Mouse (Mus musculus): ENCODE measurements around the gene Bclaf1. TPM values are rescaled to one million over a fixed set of nuclear protein-coding genes. Genes with fewer than 3 reads are reported as not detected.

Bclaf1 gene
- total RNA-seq, 2 experiments from 2014 or later = 182 to 204 TPM

DNA sequence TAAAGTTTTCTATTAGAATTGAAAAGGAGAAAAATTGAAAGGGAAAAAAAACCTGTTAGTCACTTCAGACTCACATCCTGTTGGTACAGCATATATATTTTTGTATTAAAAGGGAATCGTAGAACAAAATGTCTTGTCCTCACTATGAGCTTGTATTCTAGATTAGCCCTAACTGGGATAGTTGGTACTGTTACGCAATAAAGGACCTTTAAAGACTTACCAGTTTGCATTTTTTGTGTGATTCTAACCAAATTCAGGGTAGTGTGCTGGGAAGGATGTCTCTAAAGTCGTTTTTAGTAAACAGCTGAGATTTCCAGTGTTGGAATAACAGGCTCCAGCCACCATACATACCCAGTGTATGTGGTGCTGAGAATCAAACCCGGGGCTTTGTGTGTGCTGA, 1.7 kb downstream of the Bclaf1 start:
- DNase-seq (ENCODE audit: low spot score in 2 of 2) = no peak

DNA sequence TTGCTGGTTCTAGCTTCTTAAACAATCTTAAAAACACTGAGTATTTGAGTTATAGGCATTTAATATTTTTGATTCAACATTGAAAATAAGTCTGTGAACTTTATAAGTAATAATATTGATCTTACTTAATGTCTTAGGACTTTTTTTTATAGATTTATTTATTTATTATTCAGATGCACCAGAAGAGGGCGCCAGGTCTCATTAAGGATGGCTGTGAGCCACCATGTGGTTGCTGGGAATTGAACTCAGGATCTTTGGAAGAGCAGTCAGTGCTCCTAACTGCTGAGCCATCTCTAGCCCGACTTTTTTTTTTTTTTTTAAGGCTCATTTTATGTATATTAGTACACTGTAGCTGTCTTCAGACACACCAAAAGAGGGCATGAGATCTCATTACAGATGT, 2.5 kb downstream of the Bclaf1 start:
- DNase-seq (ENCODE audit: low spot score in 2 of 2) = no peak

DNA sequence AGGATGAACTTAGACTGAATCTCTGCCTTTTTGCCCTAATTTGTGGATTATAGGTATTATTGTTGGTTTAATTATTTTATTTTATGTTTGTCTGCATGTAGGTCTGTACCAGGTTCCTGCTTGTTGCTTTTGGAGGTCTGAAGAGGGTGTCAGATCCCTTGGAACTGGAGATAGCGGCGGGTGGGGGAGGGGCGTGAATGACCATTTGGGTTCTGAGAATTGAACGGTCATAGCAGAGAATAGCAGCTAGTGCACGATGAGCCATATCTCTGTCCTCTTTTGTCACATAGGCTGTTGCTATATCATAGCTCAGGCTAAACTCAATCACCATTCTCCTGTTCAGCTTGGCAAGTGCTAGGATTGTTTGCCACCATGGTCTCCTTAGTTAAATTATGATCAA, 5.2 kb downstream of the Bclaf1 start:
- no peak for DNase-seq (ENCODE audit: low spot score in 2 of 2)

DNA sequence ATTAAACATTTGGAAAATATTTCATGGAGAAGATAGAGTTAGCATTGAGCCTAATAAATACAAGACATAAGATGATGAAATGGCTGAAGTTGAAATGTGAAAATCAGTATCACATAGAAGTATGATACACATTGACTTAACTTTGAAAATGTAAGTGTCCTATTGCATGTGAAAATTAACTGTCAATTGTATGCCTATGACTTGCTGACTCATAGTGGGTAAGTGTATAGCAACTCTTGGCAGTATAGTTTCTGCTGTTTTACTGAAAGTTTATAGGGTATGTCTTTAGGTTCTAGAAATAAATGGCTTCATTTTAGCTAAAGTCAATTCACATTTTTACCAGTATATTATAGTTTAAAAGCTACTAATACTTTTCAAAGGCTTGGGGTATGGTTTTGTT, 14.0 kb downstream of the Bclaf1 start:
- no peak for DNase-seq (ENCODE audit: low spot score in 2 of 2)

DNA sequence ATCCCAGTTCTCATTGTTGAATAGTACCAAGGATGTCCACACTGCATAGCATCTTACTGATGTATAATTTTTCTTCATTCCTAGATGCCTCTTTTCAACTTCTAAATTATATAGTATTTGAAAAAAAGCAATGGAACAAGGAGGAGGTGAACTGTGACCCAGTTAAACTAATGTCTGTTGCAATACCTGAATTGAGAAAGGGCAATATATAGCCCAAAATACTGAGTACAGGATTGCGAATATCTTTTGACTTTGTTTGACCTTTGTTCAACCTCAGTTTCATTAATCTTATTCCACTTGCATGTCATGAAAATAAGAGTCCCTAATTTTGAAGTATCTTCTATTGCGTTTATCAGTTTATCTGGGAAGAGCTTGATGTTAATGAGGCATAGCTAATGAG, 19.0 kb downstream of the Bclaf1 start:
- DNase-seq (ENCODE audit: low spot score in 2 of 2) = no peak

DNA sequence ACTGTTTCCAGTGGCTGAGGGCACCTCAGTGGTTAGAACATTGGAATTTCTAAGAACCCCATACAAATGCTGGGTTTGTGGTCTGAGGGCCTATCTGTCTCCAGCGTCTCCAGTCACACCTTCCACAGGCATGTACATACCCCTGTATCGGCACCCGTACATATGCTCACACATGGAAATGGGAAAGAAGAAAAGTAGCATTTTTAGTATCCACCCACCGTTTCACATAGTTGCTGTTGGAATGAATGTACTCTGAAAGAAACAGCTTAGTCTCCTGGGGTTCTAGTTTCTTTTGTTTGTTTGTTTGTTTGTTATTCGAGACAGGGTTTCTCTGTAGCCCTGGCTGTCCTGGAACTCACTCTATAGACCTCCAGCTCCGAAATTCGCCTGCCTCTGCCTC, 25.6 kb downstream of the Bclaf1 start:
- no peak for DNase-seq (ENCODE audit: low spot score in 2 of 2)

DNA sequence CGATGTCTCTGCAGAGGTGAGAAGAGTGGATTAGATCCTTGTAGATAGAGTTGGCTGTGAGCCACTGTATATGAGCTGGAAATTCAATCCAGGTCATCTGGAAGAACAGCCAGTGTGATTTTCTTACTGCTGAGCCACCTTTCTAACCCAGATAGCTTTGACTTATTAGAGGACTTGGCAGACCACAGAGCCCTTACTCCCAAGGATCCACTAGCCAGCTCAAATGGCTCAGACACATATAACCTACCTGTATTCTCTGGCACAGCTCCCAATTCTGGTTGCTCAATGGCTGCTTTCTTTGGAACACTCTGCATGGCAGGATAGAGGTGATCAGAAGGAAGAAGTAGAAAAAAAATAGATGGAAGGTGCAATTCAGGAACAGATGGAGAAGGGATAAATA, 33.5 kb downstream of the Bclaf1 start:
- no peak for DNase-seq (ENCODE audit: low spot score in 2 of 2)

DNA sequence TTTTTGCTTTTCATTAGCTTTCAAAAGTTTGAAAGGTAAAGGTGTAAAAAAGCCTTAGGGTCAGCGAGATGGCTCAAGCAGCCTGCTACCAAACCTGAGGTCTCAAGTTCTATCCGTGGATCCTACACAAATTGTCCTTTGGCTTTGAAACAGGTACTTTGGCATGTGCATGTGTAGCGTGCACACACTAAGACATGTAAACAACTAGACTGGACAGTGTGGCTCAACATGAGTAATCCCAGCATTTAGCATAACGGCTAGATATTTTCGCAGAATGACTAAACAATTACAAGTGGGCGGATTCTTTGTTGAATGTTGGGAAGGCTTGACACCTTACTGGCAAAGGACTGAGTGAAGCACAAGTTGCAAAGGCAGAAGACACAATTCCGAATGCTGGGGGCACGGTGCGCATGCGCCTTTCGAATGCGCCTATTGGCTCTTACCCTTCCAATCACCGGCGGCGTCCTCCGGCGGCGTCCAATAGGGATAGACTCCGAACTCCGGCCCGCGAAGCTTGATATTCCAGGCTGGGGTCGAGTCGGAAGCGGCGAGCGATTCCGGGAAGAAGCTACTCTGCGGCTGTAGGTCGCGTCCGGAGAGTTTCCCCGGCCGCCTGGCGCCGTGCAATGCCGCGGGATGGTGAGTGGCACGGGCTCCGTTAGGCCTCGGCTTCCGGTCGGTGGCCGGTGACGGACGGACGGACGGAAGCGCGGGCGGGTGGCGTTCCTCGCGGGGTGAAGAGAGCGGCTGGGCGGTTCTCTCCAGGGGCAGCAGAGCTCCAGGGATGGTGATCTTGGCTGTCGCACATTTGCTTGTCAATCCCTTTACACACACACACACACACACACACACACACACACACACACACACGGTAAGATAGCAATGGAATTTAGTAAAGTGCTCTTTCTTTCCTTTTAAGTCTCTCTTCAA, 35.3 kb downstream of the Bclaf1 start, which contains the start of gene Mtfr2:
Gene Mtfr2, plus strand, starts transcription at position 486 of the 930 bp plus-strand sequence.
- DNase-seq (ENCODE audit: low spot score in 2 of 2) = peak; percentile 85 to 89

DNA sequence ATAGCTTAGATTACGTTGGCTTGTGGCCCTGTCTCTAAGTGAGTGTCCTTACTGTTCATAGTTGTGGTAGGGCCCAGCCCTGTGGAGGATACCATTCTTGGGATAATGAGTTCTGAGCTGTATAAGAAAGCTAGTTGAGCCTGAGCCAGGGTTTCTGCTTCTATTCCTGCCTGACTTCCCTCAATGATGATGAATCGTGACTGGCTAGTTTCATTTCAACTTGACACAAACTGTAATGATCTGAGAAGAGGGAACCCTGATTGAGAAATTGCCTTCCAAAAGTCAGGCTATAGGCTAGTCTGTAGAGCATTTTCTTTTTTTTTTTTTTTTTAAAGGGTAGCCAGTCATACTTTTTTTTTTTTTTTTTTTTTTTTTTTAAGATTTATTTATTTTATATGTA, 36.6 kb downstream of the Bclaf1 start:
- DNase-seq (ENCODE audit: low spot score in 2 of 2) = no peak

DNA sequence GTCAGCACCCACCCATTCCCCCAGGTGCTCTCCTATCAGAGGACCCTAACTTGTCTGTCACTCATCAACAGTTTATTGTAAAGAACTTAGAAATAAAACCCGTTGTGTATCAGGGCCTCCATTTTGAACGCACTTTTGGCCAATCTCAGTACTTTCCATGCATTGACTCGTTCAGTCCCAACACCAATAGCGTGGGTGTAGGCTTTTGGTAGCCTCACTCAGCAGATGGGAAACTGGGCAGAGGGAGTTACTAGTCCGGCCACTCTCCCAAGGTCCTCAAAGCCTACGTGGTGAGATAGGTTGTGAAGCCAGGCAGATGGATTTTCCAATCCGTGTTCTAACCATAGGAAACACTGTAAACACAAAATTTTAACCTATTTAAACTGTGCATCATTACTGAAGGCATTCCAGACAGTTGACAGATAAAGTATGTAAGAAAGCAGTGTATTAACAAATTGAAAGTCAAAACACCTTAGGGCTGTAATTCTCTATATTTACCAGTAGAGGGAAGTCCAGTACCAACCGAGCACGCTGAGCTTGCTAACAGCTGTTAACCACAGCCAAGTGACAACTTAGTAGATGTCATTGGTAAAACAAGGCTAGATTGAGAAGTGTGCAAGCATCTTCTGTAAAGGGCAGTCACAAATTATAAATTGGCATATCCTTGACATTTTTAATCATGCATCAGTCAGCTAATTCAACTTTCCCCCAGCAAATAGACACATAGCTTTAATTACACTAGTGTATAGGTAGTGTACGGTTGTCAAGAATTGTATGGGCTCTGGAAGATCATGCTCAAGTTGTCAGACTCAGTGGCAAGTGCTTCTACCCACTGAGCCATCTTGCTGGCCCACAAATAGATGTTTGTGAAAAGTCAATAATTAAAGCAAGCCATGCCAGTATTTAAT, 49.5 kb downstream of the Bclaf1 start:
- DNase-seq (ENCODE audit: low spot score in 2 of 2) = no peak

DNA sequence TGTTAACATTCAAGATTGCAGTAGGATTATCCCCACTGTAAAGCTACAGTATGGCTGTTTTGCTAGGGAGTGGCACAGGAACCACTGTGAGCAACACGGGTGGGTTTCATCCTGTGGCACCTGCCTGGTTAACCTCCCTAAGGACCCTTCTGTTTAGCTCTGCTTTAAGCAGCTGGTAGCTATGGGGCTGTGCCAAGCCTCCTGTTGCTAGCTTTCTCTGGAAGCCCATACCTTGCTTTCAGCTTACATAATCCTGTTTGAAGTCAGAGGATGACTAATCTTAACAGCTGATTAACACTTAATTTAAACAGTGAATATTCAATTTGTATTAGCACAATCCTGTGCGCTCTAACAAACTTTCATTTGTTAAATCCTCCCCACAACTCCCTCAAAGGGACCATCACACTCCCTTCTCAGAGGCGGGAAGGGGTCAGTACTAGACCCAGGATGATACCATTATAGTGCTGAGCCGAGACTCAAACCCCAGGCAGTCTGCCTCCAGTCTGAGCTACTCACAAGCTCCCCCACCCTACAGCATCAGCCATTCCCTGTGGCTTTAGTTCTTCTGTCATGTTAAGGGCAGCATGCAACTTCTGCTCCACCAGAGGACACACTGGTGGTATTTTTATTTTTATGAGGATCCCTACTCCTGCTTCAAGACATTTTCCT, 50.3 kb downstream of the Bclaf1 start:
- no peak for DNase-seq (ENCODE audit: low spot score in 2 of 2)

DNA sequence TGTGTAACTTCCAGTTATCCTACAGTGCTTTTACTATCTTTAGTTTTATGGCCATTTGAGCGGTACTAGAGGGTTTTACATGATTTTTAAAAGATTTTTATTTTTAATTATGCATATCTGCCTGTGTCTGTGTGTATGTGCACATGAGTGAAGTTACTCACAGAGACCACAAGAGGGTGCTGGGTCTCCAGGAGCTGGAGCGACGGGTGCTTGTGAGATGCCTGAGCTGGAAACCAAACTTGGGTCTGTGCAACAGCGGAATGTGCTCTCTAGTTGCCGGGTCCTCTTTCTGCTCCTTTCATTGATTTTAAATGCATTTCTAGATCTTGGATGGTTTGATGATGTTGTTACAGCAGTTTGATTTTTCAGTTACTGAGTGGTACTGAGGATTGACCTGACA, 59.8 kb downstream of the Bclaf1 start:
- DNase-seq (ENCODE audit: low spot score in 2 of 2) = no peak

DNA sequence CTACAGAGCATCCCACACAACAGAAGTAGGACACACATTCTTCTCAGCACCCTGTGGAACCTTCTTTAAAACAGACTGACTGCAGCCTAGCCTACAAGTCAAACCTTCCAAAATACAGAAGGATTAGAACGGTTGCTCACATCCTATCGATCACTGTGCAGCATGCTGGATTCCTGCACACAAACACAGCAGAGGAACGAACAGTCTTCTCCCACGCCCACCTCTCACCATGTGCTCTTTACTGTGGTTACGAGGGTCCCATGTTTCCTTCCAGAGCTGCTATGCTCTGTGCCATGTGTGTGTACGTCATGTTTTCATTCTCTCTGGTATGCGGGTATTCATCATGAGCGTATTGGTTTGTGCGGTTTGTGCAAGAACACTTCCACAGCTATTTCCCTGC, 65.4 kb downstream of the Bclaf1 start:
- no peak for DNase-seq (ENCODE audit: low spot score in 2 of 2)

DNA sequence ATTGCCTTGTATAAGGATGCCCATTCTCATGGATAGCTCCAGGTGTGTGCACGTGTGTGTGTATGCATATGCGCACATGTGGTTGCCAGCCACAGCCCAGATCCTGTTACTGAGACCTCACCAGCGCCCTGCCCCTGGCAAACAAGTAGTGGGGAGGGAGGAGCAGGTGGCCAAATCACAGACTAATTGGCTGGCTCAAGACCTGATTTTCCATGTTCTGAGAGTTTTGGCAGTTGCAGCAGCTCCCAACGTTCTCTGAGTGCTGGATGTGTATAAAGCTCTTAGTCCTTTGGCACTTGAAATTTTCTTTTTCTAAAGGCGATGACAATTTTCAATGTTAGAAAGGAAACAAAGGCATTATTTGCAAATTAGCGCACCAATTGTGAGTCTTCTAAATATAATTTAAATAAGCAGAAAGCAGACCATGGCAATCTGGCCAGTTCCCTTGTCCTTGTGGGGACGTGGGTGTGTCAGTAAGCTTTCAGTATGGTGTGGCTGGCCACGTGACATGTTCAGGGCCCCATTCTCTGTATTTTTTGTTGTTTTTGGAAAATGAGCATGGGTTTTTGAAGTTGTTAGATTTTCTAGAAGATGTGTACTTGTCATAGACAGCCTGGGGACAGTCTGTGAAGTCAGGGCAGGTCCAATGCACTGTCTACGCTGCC, 66.9 kb downstream of the Bclaf1 start:
- no peak for DNase-seq (ENCODE audit: low spot score in 2 of 2)

DNA sequence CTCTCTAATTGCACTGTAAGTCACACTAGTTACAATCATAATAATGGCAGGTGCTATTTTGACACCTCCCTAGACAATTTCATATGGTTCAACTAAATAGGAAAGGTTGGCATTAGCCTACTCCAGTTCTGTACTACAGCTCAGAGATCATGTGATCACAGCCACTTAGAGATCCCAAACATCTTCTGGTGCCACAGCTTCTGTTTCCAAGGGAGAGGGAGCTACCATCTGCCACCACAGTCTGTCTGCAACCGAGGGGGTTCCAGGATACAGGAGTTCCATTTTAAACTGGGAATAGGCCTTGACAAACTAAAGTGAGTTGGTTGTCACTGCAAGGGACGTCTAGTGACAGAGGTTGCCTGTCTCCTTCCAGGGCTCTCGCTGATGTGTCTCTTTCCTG, 68.5 kb downstream of the Bclaf1 start:
- no peak for DNase-seq (ENCODE audit: low spot score in 2 of 2)

DNA sequence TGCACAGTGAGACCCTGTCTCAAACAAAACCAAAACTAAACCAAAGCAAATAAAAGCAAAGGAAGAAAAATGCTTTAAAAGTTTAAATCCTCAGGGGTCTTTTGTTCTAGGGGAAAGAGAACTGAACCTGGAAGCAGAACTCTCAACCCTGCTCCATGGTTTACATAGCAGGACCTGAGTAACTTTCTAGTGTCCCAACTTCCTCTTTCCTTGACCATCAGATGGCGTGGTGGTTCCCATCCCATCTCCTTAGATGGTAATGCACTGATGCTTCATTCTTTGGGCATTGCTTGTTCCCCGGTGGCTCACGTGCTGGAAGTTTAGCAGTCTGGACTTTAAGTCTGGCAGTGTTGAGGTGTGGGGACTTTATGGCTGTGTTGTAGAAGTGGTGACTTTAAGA, 69.1 kb downstream of the Bclaf1 start:
- no peak for DNase-seq (ENCODE audit: low spot score in 2 of 2)

DNA sequence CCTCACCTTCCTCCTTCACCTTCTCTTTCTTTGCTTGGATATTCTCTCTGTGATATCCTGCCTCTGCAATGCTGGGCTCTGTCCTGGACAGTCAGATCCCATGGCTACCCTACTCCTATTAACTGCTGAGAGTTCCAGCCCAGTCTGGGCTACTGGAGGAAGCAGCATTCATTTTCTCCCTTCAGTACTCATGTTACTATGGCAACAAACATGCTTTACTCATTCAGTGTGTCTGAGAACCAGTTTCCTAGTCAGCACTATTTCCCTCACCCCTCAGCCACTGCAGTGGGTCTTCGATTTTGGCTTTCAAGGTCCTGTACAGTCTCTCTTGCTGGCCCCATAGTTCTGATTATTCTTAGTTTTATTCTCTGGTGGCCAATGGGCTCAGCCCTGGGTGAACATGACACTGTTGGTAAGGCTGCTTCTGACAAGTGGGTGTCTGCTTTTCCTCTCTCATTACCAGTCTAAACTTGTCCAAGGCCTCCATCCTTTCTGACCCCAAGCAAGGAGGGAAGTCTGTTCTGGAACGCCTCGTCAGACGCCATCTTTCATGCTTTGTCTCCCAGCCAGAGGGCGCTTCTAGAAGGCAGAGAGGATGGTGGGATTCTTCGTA, 70.6 kb downstream of the Bclaf1 start:
- no peak for DNase-seq (ENCODE audit: low spot score in 2 of 2)

DNA sequence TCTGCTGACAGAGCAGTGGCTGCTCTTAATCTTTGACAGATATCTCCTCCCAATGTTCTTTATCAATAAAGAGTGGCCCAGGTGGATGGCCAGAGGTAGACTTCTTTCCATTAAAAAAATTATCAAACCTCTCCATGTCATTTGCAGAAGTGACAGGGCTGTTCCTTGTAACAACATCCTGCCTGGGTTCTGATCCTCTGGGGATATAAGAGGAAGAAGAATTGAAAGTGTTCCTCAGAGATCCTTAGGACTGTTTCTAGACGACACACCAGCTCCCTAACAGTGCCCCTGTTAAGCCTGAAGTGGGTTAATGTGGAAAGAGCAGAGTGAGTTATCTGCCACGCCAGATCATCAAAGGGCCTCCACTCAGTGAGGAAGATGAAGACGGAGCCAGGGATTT, 78.3 kb downstream of the Bclaf1 start:
- DNase-seq (ENCODE audit: low spot score in 2 of 2) = no peak

Data from adrenal gland, postnatal 4 days (tissue).